Mouse (Mus musculus) B cell, adult 2 months (primary cell): ENCODE results near the gene Gm10518.

ENCODE experiments used
- DNase-seq, 2 experiments: peaks; one replicate each; pipeline ENCODE4 v3.0.0; 2022

Gm10518 gene

DNA sequence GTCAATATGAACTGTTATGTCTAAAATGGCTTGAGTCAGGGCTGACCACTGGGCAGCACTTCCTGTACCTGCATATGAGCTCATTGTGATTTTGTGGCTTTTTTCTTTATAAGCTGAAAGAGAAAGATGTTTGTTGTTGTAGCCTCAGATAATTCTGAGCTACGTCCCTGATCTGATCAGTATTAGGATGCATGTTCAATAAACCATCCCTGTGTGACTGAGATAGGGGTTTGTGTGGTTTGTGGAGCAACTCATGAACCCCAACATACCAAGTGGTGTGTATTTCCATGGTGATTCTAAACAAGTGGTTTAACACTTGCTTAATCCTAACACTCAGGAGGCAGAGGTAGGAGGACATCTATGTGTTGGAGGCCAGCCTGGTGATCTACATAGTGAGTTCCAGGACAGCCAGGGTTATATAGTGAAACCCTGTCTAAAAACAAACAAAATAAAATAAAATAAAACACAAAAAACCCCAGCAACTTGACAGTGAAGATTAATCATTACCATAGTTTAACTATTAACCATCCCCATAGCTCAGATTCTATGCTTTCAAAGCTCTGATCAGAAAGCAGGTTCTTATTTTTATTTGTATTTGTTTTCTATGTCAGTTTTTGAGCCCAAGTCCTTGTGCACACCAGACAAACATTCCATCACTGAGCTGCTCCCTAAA is 32.7 kb downstream of the Gm10518 start:
- no peak for DNase-seq

DNA sequence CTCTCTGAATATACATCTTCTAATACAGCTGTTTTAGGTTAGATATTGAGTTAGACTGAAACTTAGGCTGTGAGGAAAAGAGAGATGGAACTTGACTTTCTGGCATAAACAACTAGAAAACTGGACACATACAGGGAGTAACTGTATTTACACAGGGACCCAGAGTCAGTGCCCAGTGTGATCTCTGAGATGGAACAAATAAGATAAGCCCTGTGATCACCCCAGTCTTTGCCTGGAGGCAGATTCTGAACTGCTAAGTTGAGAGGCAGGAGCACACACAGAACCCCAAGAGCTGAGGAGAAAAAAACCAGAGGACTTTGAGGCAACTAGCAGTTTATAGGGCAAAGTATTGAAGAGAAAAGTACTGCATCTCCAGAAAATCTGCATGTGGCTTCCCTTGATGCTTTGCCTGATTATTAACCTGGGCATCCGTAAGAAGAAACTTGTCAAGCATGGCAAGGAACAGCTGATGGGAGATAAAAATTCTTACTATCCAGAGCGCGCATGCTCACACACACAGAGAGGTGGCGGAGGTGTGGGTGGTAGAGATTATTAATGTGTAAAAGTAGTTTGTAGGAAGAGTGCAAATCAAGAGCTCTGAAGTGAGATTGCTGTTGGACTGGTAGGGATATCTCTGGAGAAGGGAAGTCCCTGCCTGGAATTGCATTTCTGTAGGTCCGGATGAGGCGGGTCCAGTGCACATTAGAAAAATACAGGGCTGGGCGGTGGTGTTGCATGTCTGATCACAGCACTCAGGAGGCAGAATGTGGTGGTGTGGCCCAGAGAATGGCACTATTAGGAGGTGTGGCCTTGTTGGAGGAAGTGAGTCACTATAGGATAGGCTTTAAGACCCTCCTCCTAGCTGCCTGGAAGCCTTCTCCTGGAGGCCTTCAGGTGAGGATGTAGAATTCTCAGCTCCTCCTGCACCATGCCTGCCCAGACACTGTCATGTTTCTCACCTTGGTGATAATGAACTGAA is 33.5 kb downstream of the Gm10518 start:
- DNase-seq, result no peak

DNA sequence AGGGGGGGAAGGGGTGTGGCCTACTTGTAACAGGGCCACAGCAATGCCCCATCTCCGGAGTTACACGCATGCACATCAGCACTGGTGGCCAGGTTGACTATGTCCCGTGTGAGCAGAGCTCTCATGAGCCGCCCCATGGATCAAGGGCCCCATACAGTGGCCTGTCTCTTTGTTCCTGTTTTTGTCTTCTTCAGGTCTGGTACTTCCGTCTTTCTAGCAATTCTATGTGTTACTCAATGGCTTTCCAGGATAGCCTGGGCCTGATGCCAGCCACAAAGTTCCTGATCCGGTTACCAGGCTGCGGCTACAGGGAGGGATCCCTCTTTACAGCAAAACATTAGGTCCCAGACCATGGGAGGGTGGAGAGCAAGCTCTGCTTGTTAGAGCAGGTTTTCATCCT is 39.4 kb downstream of the Gm10518 start:
- no peak for DNase-seq

DNA sequence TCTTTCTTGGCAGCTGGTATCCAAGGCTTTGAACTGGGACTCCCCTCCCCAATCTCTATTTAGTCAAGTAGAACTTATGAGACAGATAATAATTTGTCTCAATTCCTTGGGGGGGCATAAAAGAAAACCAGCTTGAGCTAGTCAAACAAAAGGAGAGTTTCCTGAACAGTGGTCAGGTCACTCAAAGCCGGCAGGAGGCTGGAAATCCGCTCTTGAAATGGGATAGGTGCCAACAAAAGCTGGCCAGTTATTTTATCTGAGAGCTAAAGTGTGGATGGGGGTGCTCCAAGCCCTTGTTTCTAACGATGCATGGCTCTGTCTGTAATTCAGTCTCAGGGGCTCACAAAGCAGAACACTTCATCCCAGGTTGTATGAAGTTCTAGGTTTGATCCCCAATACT is 40.8 kb downstream of the Gm10518 start:
- no peak for DNase-seq

DNA sequence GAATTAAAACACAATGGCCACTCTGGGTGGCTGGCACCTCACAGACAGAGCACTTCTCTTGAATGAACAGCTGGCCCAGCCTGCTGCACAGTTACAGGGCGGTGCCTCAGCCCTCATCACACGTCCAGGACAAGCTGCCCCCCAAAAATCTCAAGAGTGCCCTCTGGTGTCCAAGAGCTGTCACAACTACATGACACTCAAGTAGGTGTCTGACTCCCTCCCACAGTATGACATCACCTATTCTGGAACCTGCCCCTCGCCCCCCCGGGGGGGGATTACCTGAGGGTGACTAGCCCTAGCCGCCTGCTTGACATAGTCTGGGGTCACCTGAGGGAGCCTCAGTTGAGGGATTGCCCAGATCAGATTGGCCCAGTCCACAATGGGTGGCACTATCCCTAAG is 41.7 kb downstream of the Gm10518 start:
- peak; percentile 84 to 85 for DNase-seq

DNA sequence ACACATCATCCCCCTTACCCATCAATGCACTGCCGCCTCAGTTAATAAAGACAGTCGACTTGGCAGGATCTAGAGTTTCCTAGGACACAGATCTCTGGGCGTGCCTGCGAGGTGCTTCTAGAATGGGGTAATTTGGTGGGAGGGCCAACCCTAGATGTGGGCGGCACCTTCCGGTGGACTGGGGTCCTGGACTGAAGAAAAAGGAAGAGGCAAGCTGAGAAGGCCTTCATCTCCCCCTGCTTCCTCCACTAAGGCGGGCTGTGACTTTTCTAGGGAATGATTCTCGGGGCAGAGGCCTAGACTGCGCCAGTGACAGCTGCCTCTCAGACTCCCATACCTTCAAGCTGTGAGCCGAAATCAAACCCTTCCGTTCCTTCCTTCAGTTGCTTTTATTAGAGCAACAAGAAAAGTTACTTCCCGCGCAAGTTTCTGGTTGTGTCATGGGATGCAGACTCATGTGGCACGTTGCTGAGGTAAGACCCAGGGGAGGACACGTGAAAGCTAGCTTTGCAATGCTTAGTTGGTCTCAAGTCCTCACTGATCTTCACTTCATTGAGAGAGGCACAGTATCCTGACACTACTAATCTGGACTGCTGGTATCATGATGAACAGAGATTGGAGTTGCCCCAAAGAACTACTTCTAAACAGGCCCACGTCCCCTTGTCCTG is 42.8 kb downstream of the Gm10518 start:
- DNase-seq, result no peak

DNA sequence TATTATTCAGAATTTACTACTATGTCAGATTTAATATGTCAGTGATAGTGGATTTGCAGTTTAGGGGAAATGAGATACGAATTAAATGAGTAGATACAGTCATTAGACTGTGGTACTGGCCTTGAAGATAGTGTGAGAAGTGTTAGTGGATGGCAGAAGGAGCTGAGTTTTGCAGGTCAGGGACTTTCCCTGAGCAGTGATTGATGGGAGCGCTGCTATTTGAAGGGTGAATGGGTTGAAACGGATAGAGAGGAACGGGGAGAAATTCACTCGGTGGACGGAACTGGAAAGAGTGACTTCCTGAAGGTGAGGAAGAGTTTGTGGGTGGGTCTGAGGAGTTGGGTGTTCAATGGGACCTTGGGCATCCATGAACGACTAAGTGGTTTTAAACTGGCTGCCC is 44.0 kb downstream of the Gm10518 start:
- no peak for DNase-seq

DNA sequence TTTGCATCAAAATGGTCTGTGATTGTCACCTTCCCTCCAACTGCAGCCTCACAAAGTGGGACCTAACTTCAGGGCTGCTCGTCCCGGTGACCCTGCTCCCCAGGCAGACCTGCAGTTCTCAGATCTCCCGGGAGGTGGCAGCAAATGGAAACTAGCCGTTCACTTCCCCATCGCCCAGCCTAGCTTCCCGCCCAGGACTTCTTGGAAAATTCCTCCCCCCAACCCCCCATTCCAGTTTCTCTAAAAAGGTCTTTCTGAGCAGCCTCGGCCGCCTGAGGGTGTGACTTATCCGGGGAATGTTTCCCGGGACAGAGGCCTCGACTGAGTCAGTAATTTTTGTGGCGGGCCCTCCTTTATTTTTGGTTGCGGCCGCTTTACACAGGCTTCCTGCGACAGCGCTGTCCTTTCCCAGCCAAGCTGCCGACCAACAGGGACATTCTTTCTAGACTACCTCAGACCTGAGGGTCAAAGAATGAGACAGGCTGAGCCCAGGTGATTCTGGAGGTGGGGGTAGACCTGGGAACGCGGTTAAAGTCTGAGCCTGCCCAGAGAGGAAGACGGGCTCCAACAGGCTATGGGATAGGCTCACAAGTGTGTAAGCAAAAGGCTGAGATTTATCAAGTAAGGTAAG is 44.7 kb downstream of the Gm10518 start:
- DNase-seq, result peak; percentile 82 to 83

DNA sequence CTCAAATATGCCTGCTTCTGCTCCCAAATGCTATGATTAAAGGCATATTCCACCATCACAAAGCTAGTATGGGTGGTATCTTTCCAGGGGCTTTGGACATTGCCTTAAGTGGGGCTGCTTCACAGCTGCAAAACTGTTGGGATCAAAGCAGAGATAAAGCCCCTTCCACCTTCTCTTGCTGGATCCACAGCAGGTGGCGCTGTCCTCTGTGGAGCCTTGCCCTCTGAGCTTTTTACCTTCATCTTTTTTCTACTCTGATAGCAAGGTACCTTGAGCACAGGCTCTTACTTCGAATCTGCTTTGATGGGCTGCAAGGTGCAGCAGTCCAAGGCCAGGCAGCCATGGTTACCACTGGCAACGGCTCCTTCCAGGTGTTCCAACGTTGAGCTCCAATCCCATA is 50.2 kb downstream of the Gm10518 start:
- peak; percentile 11 to 20 for DNase-seq
